Mouse (Mus musculus): ENCODE data around the gene Oxnad1.

- TF ChIP-seq EP300 (IDR thresholded peaks at IDR 0.05; ENCODE audit: insufficient read depth, low read depth, low read length) (no peak), POLR2A (IDR thresholded peaks at IDR 0.05; ENCODE audit: insufficient read depth, low read length) (no peak), CTCF (IDR thresholded peaks at IDR 0.05; ENCODE audit: low read depth, low read length) (no peak)
Measured at GRCm38 (mm10) chr14:32120940-32121919, 36.1 kb downstream of the Oxnad1 start.

Data from ES-Bruce4 (cell line).